Mouse (Mus musculus): ENCODE measurements around the gene Sctr.

Sctr gene

DNA sequence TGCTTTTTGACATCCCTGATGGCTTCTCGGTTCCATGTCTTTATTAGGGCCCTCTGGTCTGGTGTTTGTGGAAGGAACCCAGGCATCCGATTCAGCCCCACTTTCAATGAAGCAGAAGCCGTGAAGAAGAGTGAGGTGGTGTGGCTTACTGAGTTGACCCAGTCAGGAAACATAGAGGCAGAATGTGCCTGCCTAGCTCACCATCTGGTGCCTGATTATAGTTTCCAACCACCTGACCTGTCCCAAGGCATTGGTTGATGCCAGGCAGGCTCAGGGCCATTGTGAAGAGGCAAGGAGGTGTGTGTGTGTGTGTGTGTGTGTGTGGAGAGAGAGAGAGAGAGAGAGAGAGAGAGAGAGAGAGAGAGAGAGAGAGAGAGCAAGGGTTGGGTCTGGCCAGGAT is 23.8 kb downstream of the Sctr start:
- no peak for DNase-seq

DNA sequence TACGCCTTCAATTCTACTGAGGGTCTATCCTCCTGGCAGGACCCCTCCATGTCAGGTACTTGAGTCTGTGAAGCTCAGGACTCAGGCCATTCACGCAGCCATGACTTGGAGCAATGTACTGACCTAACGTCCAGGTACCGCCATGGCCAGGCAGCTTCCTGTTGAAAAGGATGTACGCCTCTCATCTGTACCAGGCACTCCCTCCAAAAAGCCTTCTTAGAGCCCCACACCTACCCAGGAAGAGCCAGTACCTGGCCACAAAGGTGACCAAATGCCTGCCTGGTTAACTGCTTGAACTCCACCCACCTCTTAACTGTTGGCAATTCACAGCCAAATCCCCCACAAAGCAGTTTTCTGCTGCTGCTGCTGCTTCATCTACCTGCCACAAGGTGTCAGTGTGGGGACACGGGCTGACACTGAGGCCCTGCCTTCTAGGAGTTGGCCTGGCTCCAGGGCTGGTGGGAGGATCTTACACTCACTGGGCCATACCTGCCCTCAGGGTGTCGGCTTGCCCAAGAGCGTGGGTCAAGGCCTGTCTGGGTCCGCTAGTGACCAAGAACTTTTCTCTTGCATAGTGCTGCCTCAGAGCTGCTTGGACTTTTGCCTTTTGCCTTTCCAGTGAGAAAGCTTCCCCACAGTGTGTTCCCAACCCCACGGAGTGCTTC is 26.2 kb downstream of the Sctr start:
- DNase-seq, result peak; percentile 93

DNA sequence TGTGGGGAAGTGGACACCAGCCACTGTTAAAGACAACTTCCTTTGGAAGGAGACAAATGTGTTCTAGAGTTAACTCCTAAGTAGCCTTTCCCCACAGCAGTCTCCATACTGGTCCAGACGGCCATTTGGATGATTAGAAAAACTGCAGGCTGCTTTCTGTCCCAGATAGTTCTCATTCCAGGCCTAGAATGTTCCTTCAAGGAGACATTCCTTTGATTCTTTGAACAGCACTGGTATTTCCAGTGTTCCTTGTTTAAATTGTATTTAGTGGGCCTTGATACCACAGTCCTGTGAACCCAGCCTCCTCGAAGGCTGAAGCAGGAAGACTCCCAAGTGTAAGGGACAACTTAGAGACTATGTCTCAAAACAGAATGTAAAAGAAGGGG is 26.8 kb downstream of the Sctr start:
- DNase-seq, result no peak

DNA sequence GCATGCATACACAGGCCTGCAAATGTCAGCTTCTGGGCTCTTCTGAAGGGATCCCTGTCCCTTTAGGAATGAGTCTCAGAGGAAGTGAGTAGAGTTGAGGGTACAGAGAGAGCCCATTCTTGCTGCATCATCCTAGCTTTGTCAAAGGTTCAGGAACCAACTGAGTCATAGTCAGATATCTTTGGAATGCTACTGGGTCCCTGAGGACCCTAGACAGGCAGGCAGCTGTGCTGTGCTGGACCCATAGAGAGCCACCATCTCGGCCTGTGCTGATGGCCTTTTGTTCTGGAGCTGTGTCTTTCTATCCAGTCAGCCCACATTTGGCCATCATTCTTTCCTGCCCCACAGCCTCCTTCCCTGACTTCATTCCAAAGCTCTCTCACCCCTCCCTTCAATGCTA is 28.1 kb downstream of the Sctr start:
- no peak for DNase-seq

DNA sequence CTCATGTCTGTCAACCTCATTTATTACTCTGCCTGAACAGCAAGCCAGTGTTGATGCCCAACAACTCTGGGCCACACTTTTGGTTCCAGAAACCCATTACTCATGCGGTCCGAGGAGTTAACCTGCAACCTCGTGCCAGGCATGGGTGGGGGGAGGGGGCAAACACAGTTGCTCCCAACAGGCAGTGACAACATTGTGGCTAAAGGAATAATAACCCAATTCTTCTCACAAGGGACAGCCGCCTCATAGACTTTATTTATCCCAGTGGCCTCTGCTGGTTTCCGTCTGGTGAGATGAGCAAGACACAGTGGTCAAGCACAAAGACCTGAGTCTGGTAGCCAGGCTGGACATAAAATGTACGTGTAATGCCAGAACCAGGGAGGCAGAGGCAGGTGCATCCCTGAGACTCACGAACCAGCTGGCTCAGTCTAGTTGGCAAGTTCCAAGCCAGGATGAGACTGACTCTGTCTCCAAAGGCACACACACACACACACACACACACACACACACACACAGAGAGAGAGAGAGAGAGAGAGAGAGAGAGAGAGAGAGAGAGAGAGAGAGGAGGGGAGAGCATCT is 28.9 kb downstream of the Sctr start:
- no peak for DNase-seq

DNA sequence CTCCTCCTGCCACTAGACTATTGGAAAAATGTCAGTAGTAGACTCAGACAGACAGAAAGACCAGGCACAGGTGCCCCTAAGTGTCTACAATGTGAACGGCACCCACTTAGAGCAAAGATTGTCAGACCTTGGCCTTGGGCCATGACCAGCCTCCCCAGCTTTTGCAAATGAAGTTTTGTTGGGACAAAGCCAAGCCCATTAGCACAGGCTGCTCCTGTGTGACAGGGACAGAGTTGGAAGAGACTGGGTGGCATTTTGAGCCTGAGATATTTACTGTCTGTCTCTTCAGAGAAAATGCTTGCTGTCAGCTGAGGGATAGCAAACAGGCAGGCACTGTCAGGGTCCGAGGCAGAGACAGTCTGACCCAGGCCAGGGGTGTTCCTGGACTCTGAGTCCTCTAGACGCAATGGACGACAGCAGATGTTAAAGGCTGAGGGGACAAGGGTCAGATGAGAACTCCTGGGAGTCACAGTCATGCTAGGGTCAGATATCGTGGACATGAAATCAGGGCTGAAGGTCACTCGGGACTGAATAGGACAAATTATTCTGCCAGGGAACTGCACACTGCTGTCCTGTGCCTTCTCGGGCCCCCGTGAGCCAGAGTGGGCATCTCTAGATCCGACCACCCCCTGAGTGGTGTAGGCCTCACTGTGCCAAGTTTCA is 30.5 kb downstream of the Sctr start:
- peak; percentile 78 for DNase-seq

DNA sequence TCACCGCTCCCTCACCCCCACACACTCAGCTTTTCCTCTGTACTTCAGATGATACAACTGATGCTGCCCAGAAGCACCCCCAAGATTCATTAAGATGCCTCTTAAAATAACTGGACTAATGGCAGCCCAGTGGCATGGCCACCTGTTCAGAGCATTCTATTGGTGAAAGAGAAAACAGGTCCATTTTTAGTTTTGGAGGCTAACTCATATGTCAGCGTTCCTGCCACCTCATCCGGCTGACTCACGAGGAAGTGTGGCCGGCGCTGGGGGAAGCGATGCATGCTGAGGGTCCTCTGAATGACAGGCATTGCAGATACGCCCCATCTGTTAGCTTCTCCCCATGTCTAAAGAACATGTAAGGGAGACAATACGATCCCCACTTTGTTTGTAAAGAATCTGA is 31.9 kb downstream of the Sctr start:
- DNase-seq, result no peak

DNA sequence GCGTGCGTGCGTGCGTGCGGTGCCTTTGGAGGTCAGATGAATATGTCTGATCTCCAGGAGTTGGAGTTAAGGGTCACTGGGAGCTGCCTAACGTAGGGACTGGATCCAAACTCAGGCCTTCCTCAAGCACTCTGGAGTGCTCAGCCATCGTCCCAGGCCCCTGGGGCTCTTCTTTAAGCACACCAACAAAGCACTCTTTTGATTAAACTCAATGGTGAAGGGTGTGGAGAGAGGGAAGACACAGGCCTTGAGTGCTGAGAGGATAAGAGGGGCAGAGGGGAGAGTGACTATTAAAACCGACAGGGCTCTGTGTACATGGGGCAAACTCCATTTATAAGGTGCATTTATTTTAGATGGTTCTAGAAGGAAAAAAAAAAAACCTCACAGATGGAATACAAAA is 35.7 kb downstream of the Sctr start:
- no peak for DNase-seq

DNA sequence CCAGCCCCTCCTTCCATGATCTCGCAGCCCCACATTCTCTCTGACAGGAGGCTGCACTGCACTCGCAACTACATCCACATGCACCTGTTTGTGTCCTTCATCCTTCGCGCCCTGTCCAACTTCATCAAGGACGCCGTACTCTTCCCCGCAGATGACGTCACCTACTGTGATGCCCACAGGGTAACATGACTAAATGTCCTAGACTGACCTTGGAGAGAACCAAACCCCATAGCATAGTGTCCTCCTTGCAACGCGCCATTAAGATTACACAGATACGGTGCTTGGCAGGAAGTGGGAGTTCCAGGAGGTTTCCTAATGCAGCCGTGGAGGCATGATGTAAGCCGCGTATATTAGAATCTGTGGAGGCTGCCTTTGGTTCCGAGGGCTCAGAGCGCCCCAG is 37.9 kb downstream of the Sctr start:
- DNase-seq, result no peak

DNA sequence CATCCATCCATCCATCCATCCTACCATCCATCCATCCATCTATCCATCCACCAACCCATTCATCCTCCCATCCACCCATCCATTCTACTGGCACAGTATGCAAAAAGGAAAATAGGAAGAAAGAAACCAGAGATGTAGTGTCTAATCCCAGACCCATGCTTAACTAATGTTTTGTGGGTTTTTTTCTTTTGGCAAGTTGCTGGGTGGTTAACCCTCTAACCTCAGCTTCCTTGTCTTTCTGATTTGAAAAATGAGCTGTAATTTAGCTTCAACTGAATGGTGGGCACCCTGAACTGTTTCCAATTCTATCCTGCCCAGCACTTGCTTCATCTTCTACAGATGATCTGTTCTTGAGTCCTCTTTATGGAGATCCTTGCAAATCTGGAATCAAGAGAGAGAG is 40.6 kb downstream of the Sctr start:
- DNase-seq, result no peak

DNA sequence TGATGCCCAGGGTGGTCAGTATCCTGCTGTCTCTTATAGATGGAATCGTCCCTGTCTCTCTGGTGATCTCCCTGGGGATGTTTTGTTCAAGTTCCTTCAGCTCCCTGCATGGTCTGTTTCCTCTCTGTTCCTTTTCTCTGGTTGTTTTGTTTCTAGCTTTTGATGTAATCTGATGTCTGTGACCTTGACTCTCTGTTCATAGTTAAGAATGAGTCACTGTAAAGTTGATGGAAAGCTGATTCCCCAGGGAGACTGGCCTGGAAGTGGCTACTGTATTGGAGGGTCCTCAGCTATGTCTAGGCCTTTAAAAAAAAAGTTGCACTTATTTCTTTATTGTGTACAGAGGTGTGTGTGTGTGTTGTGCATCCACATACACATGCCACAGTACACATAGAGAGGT is 44.4 kb downstream of the Sctr start:
- DNase-seq, result no peak

DNA sequence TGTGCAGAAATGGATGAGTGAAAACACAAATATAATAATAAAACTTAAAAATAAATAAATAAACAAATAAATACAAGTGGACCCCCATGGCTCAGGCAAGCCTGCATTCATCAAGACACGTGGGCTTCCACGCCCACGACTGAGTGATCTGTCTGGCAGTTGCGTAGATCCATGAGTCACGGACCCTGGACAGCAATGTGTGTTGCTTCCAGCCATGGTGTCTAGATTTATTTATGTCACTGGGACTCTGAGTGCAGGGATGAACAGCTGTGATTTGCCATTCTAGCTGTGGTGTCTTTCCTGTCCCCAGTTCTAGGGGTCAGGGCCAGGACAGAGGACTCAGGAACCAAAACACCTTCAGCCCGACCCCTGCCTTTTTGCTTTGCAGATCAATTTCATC is 48.3 kb downstream of the Sctr start:
- peak; percentile 32 for DNase-seq

DNA sequence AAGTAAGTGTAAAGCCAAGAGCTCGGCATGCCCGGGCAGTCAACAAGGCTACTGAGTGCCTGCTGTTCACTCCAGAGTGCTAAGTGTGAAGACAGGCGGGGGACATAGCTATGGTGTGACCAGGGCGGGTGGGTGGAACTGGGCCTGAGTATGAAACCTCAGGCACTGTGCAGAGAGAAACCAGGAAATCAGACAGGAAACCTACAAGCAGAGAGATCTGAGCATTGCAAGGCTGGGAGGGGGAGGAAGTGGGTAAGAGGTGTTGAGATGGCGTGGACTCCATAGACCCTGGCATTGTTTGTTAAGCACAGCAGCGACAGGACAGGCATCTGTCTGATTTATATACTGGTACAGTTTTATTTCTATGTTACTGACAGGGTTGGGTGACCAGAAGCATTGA is 48.8 kb downstream of the Sctr start:
- no peak for DNase-seq

DNA sequence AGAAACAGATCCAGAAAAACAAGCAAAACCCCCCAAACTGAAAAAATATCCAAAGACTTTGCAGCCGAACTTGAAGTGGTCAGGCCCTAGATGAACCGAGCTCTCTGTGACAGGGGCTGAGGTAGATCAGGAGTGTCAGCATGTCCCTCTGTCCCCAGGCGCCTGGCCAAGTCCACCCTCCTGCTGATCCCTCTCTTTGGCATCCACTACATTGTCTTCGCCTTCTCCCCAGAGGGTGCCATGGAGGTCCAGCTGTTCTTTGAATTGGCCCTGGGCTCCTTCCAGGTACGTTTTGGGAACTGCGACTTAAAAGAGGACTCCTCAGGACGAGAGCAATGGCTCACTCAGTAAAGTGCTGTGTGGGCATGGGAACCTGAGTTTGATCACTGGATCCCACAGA is 49.5 kb downstream of the Sctr start:
- no peak for DNase-seq

DNA sequence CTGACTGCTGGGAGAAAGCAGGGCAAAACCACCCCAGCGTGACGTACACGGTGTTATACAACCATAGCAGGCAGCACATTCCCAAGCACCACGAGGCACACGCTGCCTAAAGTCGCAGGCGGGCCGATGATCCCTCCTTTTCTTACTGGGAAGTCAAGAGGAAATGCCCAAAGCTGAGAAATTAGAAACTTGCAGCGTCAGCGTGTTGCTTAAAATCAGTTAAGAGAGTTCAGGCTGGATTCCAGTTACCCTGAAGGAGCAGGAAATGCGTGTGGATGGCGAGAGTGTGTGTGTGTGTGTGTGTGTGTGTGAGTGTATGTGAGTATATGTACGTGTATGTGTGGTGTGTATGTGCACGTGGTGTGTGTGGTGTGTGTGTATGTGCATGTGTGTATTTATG is 50.4 kb downstream of the Sctr start:
- DNase-seq, result peak; percentile 78

DNA sequence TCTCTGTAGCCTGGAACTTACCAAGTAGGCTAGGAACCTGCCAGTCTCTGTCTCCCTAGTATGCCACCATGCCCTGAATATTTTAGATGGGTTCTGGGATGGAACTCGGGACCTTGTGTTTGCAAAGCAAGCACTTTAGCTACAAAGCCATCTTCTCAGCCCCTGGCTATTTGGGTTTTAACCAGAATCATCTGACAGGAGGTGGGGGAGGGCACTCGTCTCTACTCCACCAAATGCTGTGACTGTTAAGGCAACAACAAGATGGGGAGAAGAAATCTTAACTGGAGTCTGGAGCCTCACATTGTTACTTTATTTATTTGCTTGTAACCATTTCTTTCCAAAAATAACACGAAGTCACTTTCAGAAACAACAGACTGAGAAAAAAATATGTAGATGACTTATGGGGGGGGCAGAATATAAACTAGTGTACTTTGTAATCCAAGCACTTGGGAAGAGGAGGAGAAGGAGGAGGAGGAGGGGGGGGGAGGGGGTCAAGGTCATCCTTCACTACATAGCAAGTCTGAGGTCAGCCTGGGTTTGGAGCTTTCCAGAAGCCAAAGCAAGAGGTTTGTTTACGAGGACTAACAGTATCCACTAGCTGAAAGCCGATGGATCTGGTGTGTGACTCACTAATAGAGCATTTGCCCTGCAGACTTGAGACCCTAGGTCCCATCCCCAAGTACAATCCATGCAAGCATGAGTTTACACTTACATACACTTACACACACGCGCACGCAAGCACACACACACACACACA is 51.2 kb downstream of the Sctr start:
- peak; percentile 58 for DNase-seq

DNA sequence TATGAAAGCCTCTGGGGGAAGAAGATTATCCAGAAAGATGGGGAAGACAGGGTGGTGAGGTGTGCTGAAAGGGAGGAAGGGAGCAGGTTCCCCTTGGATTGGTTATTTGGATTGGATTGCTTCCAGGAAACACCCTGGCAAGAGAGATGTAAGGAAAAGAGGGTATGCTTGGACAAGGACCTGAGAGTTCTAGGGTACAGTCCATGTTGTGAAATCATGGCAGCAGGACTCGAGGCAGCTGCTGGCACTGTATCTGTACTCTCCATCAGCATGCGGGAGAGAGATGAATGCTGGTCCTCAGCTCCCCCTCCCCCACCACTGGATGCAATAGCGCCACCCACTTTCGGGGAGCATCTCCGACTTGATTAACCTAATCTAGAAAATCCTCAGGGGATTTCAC is 54.0 kb downstream of the Sctr start:
- no peak for DNase-seq

DNA sequence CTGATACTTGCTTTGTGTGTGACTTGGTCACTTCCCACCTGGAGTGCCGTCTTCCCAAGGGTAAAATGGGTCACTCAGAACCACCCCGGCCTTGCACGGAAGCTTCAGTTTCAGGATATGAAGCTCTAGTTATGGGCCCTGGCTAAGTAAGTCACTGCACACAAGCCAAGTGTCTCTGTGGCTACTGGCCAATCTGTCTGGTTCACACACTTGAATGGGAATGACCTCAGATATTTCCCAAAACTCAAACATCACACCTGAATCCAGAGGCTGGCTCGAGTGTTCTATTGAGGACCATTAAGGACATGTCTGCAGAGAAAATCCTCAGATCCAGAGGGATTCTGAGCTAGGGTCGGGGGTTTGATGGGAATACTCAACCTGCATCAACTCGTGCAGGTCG is 55.5 kb downstream of the Sctr start:
- no peak for DNase-seq

DNA sequence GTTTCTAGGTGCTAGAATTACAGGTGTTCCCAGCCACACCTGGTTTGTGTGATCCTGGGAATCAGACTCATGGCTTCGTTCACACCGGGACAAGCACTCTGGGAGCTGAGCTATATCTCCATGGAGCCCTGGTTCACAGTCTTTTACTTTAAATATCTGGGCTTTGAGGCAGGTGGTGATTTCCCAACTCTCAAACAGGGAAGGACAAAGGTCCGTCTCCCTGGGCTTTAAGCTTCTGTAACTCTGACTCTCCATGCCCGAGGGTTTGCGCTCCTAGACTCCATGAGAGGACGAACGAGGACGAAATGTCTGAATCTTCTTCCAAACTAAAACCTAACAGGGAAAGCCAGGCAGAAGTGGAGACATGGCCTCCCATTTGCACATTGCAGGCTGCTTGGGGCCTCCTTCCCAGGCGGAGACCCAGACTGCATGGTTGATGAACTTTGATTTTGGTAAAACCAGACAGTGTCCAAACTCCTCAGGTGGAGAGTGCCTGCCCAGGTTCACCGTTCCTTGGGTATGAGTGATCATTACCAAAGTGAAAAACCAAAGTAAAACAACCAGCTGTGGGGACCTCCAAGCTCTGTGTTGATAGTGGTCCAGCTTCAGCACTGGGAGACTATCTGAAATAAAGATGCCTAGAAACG is 57.5 kb downstream of the Sctr start:
- DNase-seq, result no peak

DNA sequence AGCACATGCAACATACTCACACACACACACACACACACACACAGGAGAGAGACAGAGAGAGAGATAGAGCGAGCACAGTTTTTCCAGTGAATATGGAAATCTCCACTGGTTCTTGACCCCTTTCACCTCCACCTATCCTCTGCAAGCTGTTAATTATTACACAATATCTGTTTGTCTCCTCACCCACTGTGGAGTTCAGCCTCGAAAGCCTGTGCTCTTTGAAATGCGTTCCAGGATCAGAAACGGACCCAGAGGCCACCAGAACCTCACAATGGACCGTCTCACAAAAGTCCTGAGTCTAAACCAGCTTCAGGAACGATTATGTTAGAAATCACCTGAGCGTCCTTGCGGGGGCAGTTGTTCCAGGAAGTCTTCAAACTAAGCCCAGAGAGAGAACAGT is 59.5 kb downstream of the Sctr start:
- DNase-seq, result peak; percentile 57

DNA sequence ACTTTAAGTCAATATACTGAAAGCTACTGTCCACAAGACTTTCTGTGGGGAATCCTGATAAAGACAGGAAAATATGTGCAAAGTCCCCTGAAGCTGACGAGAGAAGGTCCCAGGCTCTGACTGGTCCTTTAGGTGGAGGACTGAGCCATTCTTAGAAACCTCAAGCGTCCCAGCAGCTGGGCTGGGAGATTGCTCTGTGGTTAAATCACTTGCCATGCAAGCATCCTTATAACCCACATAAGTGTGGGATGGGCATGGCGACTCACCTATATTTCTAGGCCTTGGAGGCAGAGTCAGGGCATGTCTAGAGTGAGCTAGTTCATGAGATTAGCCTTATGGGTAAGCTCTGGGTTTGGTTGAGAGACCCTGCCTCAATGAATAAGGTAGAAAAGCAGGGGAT is 59.9 kb downstream of the Sctr start:
- no peak for DNase-seq

DNA sequence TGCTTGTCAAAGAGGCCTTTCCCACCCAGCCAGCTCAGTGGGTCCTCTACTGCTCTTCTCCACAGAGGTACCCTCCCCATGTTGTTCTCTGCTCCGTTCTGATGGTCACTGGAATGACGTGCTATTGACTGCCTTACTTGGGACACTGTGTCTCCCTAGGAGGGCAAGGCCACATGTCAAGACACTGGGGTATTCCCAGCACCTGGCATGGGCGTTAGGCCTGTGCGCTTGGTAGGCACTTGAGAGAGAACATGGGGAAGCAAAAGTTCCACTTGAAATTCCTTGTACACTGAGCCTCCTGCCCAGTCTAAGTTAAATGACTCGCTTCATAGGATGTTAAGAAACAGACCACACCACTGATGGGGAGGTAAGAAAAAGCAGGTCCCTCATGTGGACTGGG is 62.4 kb downstream of the Sctr start:
- DNase-seq, result no peak

DNA sequence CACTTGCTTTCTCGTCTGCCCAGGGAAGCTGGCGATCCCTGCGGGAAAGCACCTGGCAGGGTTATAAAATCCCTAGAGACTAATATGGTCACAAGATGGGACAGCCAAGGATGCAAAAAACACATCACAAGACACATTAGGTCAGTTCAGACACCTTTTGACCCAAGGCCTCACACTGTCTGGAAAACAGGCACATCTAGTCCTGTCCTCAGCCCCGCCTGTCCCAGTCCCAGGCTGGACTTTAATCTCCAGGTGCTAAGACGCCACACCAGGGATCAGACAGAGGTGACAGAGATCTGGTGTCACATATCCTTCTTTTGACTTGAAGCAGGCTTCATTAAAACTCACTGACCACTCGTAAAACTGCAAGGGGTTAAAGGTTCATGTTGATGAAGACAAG is 63.5 kb downstream of the Sctr start:
- DNase-seq, result peak; percentile 58

DNA sequence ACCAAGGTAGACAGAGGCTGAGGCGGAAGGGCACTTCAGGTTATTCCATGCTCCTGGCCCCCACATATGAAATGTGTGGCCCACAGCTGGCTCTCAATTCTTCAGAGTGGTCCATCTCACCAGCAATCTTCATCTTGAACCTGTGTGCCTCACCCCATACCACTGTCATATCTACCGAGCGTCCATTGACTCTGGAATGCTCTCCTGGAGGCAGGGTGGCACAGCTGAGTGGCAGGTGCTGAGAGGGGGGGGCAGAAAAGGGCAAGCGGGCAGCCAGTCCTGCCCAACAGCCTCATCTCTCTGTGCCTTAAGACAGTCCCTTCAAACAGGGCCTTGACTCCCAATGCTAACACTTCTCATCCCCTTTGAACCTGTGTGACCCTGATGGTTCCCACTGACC is 64.4 kb downstream of the Sctr start:
- DNase-seq, result no peak

All from kidney, postnatal 14 days (tissue).